Mouse (Mus musculus) spleen, embryonic (tissue): Measurements from ENCODE around the gene Ube2f.

Experiments used
- CTCF ChIA-PET: fragments of 350-600 bp; sonication (Branson Sonifier 250); formaldehyde crosslinking; loops from one replicate; lab custom pipeline; 2022; lab: Charles Lee

Gene Ube2f

DNA sequence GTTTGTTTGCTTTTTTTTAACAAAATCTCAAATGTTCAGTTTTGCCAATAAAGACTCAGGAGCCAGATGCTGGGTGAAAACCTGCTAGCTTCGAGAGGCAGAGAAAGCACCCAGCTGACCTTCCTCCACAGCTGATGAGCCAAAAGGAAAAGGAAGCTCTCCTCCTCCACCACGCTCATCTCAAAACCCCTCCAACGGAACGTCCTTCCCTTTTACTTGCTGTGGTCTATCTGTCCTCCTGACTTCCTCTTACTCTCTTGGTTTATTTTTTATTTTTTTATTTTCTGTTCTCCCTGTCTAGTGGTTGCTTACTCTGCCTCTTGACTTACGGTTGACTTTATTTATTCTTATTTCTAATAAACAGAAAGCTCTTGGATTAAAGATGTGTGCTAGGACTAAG lies 14.7 kb upstream of the Ube2f start:
- CTCF ChIA-PET, result no interaction called here

DNA sequence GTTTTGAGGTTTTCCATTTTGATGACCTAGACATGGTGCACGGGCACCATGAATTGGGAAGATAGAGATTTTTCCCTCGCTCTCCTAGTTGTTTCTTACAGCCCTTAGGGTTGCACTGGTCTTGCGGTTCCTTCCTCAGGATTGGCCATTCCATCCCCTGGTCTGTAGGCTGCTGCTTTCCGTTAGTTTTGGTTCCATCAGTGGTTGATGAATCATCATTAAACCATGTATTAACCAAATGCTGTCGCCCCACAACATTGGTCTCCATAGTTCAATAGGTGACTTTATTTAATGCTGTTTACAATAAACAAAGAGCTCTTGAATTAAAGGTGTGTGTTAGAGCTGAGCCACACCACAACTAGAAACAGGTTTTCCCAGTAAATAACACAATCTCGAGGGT lies 12.4 kb upstream of the Ube2f start:
- CTCF ChIA-PET, result no interaction called here

DNA sequence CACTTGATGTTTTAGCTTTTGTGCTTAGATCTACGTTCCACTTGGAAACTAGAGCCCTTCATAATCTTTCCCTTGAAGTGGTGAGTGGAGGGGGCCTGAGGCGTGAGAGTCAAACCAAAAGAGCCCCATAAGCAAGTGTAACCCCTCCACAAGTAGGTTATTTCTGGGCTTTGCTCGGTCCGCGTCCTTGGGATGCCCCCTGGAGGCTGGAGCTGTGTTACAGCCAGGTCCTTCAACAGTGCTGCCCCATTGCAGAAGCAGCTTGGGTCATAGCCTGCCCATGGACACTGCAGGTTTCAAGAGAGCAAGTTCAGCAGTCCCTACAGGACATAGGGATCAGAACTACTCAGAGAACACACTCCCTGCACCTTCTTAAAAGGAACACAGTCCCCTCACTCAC lies 11.0 kb upstream of the Ube2f start:
- CTCF ChIA-PET, result interaction anchor here (0.6 to 1.1 kb wide), 7 partner anchors 55 to 314 kb away, joined by 3 to 19 read pairs (median 5); partner anchors contain the start of gene Ramp1

- CTCF ChIA-PET, result interaction anchor here (0.8 kb wide), 1 partner anchor 176 kb away, joined by 4 read pairs; no protein-coding TSS in a partner anchor
These were observed 10.3 kb upstream of the Ube2f start for GRCm38 (mm10) chr1:91239800-91240199.

- CTCF ChIA-PET, result no interaction called here
These were observed 9.4 kb upstream of the Ube2f start for GRCm38 (mm10) chr1:91240685-91241084.

- CTCF ChIA-PET, result no interaction called here
These were observed 8.9 kb upstream of the Ube2f start for GRCm38 (mm10) chr1:91241249-91241648.

DNA sequence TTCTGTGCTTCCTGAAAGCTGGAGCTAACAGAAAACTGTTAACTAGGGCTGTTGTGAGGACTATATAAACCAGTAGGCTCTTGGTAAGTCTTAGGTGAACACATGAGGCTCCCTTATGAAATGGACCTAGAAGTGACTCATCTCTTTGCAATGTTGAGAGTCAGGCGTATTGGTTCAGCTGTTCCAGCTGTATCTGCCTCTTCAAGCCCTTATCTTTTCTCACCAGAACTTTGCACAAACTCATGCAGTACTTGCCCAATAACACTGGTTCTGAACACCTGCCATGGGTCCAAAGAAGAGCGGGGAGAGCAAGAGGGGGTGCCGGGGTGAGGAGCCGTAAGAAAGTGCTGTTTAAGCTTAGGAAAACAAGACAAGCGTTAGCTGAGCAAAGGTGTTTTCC lies 1.9 kb upstream of the Ube2f start:
- CTCF ChIA-PET, result no interaction called here

DNA sequence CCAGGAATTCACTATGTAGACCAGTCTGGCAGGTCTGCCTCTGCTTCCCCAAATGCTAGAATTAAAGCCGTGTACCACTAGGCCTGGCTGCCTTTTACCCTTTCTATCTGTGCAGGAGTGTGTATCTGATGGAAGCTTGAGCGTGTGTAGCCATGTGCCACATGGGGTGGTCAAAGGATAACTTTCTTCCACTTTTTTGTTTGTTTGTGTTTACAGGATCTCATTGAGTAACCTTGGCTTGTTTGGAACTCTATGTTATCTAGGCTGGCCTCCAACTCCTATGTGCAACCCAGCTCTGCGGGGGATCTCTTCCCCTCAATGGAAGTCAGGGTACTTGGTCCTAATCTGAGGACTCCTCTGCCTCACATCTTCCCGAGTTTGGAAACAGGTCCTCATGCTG lies 1.1 kb upstream of the Ube2f start:
- CTCF ChIA-PET, result interaction anchor here (0.6 to 1.3 kb wide), 4 partner anchors 44 to 1661 kb away, joined by 3 to 6 read pairs (median 4); partner anchors contain the start of gene Ramp1

- CTCF ChIA-PET, result no interaction called here
These were observed 477 bp downstream of the Ube2f start for GRCm38 (mm10) chr1:91250415-91251147.

DNA sequence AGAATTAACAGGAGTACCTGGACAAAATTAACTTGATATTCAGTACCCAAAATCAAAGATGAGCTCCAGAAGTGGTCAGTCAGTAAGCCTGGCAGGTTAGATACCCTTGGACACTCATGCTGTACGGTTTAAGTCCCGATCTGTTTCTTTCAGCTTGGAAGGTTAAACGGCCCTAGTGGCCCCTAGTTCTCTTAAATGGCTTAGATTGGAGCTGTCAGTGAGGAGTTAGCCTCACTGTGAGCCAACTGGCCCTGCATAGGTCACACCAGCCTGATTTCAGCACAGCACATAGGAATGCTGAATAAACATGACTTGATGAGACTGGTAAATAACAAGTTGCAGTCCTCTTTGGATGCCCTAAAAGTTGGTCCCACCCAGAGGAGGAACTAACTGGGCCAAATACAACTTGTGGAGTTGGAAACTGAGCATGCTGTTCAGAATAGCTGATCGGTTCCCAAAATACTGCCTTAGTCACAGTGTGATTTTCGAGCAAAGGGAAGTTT lies 1.1 kb downstream of the Ube2f start:
- CTCF ChIA-PET, result no interaction called here

DNA sequence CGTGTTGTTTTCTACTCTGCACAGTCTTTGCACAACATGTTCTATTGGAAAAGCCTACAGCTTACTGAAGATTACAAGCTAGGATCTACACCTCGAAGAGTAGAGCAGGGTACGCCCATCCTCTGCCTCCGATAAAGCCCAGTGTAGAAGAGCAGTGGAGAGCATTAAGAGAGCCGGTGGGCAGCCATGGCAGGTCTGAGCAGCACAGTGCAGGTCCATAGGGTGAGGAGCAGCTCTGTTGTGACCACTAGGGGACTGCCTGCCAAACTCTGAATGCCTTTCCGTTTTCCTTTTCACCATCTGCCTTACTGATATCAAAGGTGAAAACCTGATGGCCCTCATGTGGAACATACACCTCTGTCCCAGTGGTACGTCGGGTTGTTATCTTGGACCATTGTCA lies 1.8 kb downstream of the Ube2f start:
- CTCF ChIA-PET, result no interaction called here

- CTCF ChIA-PET, result no interaction called here
These were observed 7.8 kb downstream of the Ube2f start for GRCm38 (mm10) chr1:91257918-91258317.

DNA sequence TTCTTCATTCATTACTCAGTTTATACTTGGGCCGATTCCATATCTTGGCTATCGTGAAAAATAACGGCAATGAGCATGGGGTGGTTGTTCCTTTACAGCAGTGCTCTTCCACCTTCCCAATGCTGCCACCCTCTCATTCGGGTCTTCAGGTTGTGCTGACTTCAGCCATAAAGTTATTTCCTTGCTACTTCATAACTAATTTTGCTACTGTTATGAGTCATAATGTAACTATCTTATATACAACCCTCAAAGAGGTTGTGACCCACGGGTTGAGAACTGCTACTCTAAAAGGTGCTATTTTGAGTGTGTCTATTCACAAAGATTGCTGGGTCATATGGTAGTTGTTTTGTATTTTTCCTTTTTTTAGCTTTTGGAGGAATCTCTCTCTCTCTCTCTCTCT lies 9.7 kb downstream of the Ube2f start:
- CTCF ChIA-PET, result no interaction called here

- CTCF ChIA-PET, result no interaction called here
These were observed 12.4 kb downstream of the Ube2f start for GRCm38 (mm10) chr1:91262508-91262907.

DNA sequence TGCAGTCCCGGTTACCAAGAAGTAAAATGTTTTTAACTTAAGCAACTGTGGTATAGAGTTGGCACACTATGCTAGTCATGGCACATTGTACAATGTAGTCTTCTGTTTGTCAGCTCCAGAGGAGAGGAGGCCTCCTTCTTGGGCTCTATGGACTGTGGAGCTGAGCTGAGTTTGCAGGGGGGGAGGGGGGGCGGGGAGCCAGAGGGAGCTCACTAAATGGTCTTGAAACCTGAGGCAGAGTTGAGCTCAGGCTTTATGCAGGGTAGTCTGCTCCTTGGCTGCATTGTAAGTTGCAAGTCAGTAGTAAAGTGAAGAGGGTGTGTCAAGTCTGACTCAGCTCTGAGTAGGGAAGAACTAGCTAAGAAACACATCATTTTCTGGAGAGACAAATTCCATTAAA lies 22.2 kb downstream of the Ube2f start:
- CTCF ChIA-PET, result no interaction called here

GRCm38 (mm10) chr1:91276581-91276980 lies 26.5 kb downstream of the Ube2f start:
- CTCF ChIA-PET, result no interaction called here

DNA sequence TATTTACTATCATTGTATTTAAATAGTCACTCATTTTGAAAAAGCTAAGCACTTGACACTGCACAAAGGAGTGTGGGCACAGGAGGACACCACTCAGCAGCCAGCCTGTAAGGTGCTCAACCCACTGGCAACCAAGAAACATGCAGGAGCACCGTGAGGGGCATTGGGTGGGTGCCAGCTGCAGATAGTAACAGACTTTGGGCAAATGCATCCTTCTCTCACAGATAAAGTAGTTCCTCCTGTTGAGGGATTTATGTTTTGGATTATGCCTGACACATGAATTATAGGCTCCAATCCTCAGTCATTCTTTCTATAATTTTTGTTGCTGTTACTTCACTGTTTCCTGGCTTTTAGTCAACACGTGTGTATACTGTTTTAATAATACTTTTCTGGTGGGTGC lies 27.4 kb downstream of the Ube2f start:
- CTCF ChIA-PET, result interaction anchor here (0.5 kb wide), 1 partner anchor 1629 kb away, joined by 4 read pairs; no protein-coding TSS in a partner anchor

GRCm38 (mm10) chr1:91278410-91279119 lies 28.5 kb downstream of the Ube2f start:
- CTCF ChIA-PET, result no interaction called here

GRCm38 (mm10) chr1:91279126-91279525 lies 29.0 kb downstream of the Ube2f start:
- CTCF ChIA-PET, result no interaction called here

GRCm38 (mm10) chr1:91282582-91282981 lies 32.5 kb downstream of the Ube2f start:
- CTCF ChIA-PET, result no interaction called here

DNA sequence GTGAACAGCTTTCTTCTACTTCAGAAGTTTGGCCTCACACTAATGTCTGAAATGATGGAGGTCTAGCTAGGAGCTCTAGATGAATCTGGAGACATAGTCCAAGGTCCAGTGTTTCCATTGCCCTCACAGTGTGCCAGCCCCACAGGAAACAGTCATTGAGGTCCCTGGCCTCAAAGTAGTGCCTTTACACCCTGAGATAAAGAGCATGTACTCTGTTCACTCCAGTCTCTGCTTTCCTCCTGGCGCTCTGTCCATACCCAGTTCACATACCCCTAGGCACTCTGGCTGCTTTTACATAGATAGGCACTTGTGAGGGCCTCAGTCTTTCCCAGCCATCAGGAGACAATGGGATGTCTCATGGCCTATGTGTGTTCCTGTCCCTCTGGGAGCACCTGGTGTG lies 39.3 kb downstream of the Ube2f start:
- CTCF ChIA-PET, result no interaction called here

GRCm38 (mm10) chr1:91292101-91292825 lies 42.2 kb downstream of the Ube2f start:
- CTCF ChIA-PET, result no interaction called here
